Mouse (Mus musculus): ENCODE results near the gene Pphln1.

GRCm38 (mm10) chr15:93499866-93500265 is 101.7 kb downstream of the Pphln1 start:
- no peak for TF ChIP-seq CTCF (IDR thresholded peaks at IDR 0.05; ENCODE audit: low read depth)
- no peak for TF ChIP-seq EP300 (IDR thresholded peaks at IDR 0.05; ENCODE audit: low read depth)

Data from heart, postnatal 0 days (tissue).